Mouse (Mus musculus) midbrain, embryonic 16.5 days (tissue): ENCODE results near the gene Rpusd1. TPM values are rescaled to one million over a fixed set of nuclear protein-coding genes. Genes with fewer than 3 reads are reported as not detected.

Experiments used
- microRNA-seq: library from miRNA; unstranded; fragments of <30 nt; microRNA quantifications from one replicate; pipeline ENCODE4, GENCODE M21; 2017
- polyA plus RNA-seq: library from polyadenylated mRNA; unstranded; fragments of >200 nt; fragmentation: Nextera tagmentation; extraction: Ambion mirVana; gene quantifications from 2 replicates; pipeline ENCODE4 v1.2.1, GENCODE M21; 2015

Rpusd1 gene
- polyA plus RNA-seq, 1 experiment from 2014 or later = 26.8 TPM

Small RNA genes within 50 kb of the gene (microRNA-seq; reads per million reads assigned to microRNA genes)
- gene Gm25083 (not detected), gene Mir6966 (not detected)

Other genes with a start within 250 kb of the Rpusd1 start
- 0.88 and 1.4 TPM in 2 replicates for gene Sstr5, start 230.4 kb upstream of the Rpusd1 start, polyA plus RNA-seq
- gene Sox8, start 157.0 kb upstream of the Rpusd1 start, polyA plus RNA-seq = 10.1 and 16.2 TPM in 2 replicates
- gene Lmf1, start 148.6 kb upstream of the Rpusd1 start, polyA plus RNA-seq = 20.4 and 20.6 TPM in 2 replicates
- 3.2 and 7.3 TPM in 2 replicates for gene Gng13, start 10.5 kb upstream of the Rpusd1 start, polyA plus RNA-seq
- gene Chtf18, start 251 bp upstream of the Rpusd1 start, polyA plus RNA-seq = 4.7 and 5.4 TPM in 2 replicates
- gene Mslnl, start 8.4 kb downstream of the Rpusd1 start, polyA plus RNA-seq = not detected in 2 replicates
- 0.15 and 0.85 TPM in 2 replicates for gene Msln, start 26.7 kb downstream of the Rpusd1 start, polyA plus RNA-seq
- gene Narfl, start 46.1 kb downstream of the Rpusd1 start, polyA plus RNA-seq = 29.0 and 30.2 TPM in 2 replicates
- 147 and 165 TPM in 2 replicates for gene Haghl, start 58.0 kb downstream of the Rpusd1 start, polyA plus RNA-seq
- 0.34 and 0.39 TPM in 2 replicates for gene Ccdc78, start 58.9 kb downstream of the Rpusd1 start, polyA plus RNA-seq
- 91.8 and 96.9 TPM in 2 replicates for gene Fam173a, start 65.2 kb downstream of the Rpusd1 start, polyA plus RNA-seq
- gene AC134908.4, start 68.0 kb downstream of the Rpusd1 start, polyA plus RNA-seq = 1.3 TPM in 1 of 2 replicates, not detected in the other
- 33.1 and 37.1 TPM in 2 replicates for gene Metrn, start 69.5 kb downstream of the Rpusd1 start, polyA plus RNA-seq
- gene Fbxl16, start 81.4 kb downstream of the Rpusd1 start, polyA plus RNA-seq = 45.6 and 52.4 TPM in 2 replicates
- gene Wdr24, start 96.0 kb downstream of the Rpusd1 start, polyA plus RNA-seq = 32.7 and 33.5 TPM in 2 replicates
- 52.0 and 60.4 TPM in 2 replicates for gene Jmjd8, start 101.2 kb downstream of the Rpusd1 start, polyA plus RNA-seq
- gene Stub1, start 105.7 kb downstream of the Rpusd1 start, polyA plus RNA-seq = 358 and 382 TPM in 2 replicates
- 59.3 and 66.1 TPM in 2 replicates for gene Rhbdl1, start 109.6 kb downstream of the Rpusd1 start, polyA plus RNA-seq
- 11.8 and 14.5 TPM in 2 replicates for gene Gm20683, start 114.1 kb downstream of the Rpusd1 start, polyA plus RNA-seq
- 15.2 and 16.7 TPM in 2 replicates for gene Rhot2, start 117.2 kb downstream of the Rpusd1 start, polyA plus RNA-seq
- 18.5 and 21.6 TPM in 2 replicates for gene Wdr90, start 133.8 kb downstream of the Rpusd1 start, polyA plus RNA-seq
- 18.0 and 25.3 TPM in 2 replicates for gene Mcrip2, start 141.1 kb downstream of the Rpusd1 start, polyA plus RNA-seq
- 62.2 and 63.5 TPM in 2 replicates for gene Mettl26, start 147.4 kb downstream of the Rpusd1 start, polyA plus RNA-seq
- 0.45 and 0.52 TPM in 2 replicates for gene Wfikkn1, start 153.2 kb downstream of the Rpusd1 start, polyA plus RNA-seq
- gene Rab40c, start 192.1 kb downstream of the Rpusd1 start, polyA plus RNA-seq = 50.9 and 52.2 TPM in 2 replicates
- gene Pigq, start 217.3 kb downstream of the Rpusd1 start, polyA plus RNA-seq = 71.3 and 85.3 TPM in 2 replicates
- gene Nhlrc4, start 217.3 kb downstream of the Rpusd1 start, polyA plus RNA-seq = 0.16 and 0.78 TPM in 2 replicates
- 2.8 and 3.1 TPM in 2 replicates for gene A930017K11Rik, start 224.9 kb downstream of the Rpusd1 start, polyA plus RNA-seq